Mouse (Mus musculus): ENCODE results near the gene Ets1.

Ets1 gene

DNA sequence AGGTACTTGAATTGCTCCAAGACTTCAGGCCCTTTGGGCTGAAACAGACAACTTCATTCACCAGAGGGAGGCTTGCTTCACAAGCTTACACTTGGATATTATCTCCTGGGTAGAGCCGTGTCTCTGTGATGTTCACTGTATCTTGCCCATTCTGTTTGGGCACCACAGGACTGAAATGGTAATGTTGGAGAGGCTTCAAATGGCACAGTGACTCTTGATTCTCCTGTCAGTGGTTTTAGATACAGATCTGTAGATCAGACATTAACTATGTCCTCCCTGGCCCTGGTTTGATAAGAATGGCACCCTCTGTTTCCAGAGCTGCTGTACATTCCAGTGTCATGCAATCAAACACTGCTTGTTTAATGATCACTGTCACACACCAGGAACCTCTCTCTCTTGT, 77.1 kb downstream of the Ets1 start:
- no peak for DNase-seq

GRCm38 (mm10) chr9:32713790-32714189, 77.8 kb downstream of the Ets1 start:
- DNase-seq: no peak

- DNase-seq: no peak
Measured at GRCm38 (mm10) chr9:32714487-32714886, 78.5 kb downstream of the Ets1 start.

DNA sequence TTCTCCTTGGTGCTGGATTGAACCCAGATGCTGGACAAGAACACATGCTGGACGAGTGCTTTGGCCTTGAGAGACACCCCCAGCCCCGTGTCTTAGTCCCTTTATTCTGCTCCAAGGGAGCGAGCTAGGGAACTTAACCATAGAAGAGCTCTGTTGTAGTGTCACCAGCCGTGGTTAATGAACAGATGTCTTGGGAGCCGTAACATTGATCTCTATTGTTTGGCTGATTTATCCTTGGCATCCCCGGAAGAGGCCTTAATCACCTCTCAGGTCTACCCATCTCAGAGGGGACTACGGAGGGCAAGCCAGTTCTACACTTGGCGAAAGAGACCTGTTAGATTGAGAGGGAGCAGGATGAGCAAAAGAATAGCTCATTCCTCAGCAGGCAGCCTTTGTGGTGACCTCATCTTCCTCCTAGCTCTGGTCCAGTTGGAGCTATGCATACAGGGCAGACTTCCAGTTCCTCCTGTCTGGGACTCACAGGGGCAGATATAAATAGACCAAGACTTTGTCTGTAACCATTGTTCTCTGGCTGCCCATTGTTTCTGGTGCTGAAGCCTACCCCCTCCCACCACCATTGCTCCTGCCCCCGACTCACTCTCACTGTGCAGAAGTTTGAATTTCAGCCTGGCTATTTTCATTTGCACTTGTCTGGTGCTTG, 79.9 kb downstream of the Ets1 start:
- peak; percentile 73 for DNase-seq

GRCm38 (mm10) chr9:32717268-32717920, 81.4 kb downstream of the Ets1 start:
- no peak for DNase-seq

GRCm38 (mm10) chr9:32717931-32718820, 82.2 kb downstream of the Ets1 start:
- no peak for DNase-seq

GRCm38 (mm10) chr9:32718868-32719267, 82.8 kb downstream of the Ets1 start:
- no peak for DNase-seq

GRCm38 (mm10) chr9:32719941-32720263, 83.9 kb downstream of the Ets1 start:
- no peak for DNase-seq

DNA sequence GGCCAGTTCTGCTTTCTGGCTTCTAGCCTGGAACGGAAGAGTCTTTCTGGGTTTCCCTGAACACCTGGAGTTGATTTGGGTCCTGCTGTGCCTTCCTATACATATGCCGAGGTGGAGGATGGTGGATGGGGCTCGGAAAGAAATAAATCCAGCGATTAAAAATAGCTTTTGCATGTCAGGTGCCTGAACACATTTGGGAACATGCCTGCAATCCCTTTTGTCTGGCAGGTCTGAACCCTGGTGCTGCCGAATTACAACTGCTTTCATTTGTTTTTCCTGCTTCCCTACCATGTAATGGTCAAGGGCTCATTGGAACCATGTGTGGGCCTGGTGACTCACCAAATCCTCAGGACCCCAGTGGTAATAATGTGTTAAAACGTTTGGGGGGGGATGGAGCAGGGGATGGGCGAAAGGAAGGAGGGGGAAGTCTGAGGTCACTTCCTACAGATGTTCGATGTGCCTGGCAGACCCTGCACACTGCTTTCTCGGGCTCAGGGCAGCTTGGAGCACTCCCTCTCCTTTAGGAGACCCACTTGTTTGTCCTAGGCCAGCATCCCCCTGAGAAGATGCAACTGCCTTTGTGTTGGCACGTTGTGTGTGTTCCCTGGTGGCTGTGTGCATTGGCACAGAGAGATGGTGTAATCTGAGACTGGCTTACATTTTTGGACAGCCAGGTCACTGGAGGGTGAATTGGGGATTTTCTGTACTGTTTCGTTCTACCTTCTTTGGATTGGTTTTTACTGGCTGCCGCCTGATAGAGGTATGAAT, 84.4 kb downstream of the Ets1 start:
- DNase-seq: no peak

GRCm38 (mm10) chr9:32721081-32721480, 85.1 kb downstream of the Ets1 start:
- DNase-seq: no peak

DNA sequence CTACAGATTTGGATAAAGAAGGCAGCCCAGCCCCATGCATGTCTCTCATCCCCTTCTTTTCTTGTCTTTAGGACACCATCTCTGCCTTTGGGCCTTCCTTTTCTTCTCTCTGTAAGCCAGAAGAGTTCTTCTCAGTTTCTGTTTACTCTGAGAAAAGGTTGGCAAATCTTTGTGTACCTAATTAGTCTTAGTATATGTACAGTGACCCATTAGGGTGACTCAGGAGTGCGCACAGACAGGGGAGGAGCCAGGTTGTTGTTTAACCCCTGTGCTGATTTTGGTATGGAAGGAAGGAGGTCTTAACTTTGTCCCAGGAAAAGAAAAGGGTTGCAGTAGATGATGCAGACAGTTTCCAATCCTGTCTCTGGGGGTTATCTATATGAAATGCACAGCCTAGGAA, 86.2 kb downstream of the Ets1 start:
- DNase-seq: no peak

DNA sequence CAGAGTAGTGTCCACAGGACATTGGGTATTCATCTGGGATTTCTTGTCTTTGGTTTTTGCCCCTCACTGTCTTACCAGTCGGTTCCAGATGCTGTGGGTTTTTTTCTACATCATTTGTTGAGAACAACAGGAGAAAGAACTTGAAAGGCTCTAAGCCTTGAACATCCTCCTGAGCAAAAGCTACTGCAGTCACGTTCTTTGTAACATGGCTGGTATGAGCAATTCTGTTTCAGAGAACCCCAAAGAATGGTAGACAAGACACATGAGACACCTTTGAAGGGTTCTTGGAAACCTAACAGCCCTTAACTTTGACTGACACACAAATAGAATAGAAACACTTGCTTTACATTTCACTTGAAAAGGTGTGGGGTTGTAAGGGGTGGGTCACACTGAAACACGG, 86.9 kb downstream of the Ets1 start:
- DNase-seq: no peak

- DNase-seq: no peak
Measured at GRCm38 (mm10) chr9:32724131-32724825, 88.3 kb downstream of the Ets1 start.

GRCm38 (mm10) chr9:32725902-32726301, 89.9 kb downstream of the Ets1 start:
- no peak for DNase-seq

GRCm38 (mm10) chr9:32726595-32726994, 90.6 kb downstream of the Ets1 start:
- no peak for DNase-seq

DNA sequence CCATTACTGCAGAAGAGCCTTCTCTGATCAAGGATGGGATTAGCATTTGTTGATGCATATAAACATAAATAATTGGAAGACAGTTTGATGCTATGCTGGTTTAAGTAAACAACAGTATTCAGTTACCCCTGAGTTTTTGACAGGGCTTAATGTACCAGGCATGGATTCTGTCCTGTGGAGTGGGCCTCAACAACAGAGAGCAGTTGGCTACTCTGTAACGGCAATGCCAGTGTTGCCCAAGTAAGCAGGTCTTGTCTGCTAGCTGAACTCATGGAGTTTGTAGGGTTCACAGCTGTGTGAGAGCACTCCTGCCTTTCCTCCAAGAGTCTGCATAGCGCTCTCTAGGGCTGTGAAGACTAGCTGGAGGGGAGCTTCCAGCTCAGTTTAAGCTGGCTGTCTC, 91.0 kb downstream of the Ets1 start:
- no peak for DNase-seq

- no peak for DNase-seq
Measured at GRCm38 (mm10) chr9:32728306-32728705, 92.3 kb downstream of the Ets1 start.

DNA sequence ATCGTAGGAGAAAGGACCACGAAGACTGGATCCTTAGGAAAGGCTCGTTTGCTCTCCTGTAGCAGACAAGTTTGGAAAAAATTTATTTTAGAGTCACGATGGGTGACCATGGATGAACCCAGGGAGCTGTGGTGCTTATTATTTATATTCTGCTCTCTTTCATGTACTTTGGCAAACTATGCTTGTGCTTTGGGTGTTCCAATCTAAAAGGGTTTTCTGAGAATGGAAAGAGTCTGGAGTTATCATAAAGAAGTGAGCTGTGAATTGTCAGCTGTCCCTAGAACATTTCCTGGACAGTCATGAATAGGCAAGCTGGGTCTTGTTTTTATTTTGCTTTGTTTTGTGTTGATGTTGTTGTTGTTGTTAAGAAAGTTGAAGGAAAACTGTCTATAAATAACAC, 92.8 kb downstream of the Ets1 start:
- no peak for DNase-seq

- DNase-seq: no peak
Measured at GRCm38 (mm10) chr9:32729207-32729606, 93.2 kb downstream of the Ets1 start.

GRCm38 (mm10) chr9:32730001-32730655, 94.1 kb downstream of the Ets1 start:
- no peak for DNase-seq

DNA sequence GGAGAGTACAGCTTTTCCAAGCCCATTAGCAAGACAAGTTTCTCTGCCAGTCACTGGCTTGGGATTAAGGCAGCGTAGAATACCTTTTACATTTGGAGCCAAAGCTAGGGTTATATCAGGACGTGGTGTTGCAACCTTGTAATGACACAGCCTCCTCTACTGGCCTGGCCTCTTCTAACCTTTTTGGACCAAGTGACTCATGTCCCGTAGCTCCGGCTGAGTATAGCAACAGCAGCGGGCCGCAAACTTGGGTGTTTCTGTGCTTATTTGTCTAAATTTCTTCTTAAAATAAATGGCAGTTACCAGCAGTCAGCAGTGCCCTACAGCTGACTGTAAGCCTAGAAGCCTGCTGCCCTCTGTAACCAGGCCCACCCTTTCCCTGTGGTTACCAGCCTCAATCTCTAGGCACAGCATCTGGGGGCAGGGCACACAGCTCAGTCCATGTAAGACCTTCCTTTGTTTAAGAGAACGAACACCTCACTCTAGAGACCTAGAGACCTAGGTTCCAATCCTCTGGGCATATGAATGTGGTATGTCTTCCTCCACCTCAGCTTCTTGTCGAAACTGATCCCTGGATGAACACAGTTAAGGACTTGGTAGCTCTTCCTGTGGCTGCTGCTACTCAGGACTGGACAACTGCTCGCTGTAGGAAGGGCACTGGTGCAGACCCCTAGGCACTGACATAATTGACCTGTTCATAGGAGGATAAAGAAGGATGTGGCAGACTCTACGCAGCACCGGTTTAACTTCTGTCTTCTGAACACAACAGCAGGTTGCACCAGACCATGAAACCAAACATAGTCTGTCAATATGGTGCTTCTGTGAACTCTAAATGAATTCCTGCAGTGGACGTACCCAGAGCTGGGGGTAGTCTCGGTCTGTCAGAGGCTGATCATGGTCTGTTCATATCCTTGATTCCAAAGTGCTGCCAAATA, 94.9 kb downstream of the Ets1 start:
- DNase-seq: no peak

All from cerebellum, adult 9-10 months (tissue).